Mouse (Mus musculus): ENCODE measurements around the gene Camta1.

Gene Camta1

GRCm38 (mm10) chr4:151738875-151739274, 122.8 kb downstream of the Camta1 start:
- DNase-seq (ENCODE audit: low spot score), result no peak

GRCm38 (mm10) chr4:151738280-151738679, 123.4 kb downstream of the Camta1 start:
- DNase-seq (ENCODE audit: low spot score), result no peak

GRCm38 (mm10) chr4:151732668-151733067, 129.0 kb downstream of the Camta1 start:
- no peak for DNase-seq (ENCODE audit: low spot score)

- no peak for DNase-seq (ENCODE audit: low spot score)
These were observed 131.5 kb downstream of the Camta1 start for GRCm38 (mm10) chr4:151730037-151730759.

- no peak for DNase-seq (ENCODE audit: low spot score)
These were observed 132.6 kb downstream of the Camta1 start for GRCm38 (mm10) chr4:151729116-151729515.

GRCm38 (mm10) chr4:151728391-151729065, 133.1 kb downstream of the Camta1 start:
- no peak for DNase-seq (ENCODE audit: low spot score)

GRCm38 (mm10) chr4:151726396-151726795, 135.3 kb downstream of the Camta1 start:
- DNase-seq (ENCODE audit: low spot score), result no peak

GRCm38 (mm10) chr4:151724897-151725296, 136.8 kb downstream of the Camta1 start:
- DNase-seq (ENCODE audit: low spot score), result no peak

- DNase-seq (ENCODE audit: low spot score), result no peak
These were observed 140.8 kb downstream of the Camta1 start for GRCm38 (mm10) chr4:151720722-151721467.

GRCm38 (mm10) chr4:151718866-151719475, 142.7 kb downstream of the Camta1 start:
- no peak for DNase-seq (ENCODE audit: low spot score)

- no peak for DNase-seq (ENCODE audit: low spot score)
These were observed 143.8 kb downstream of the Camta1 start for GRCm38 (mm10) chr4:151717864-151718263.

- DNase-seq (ENCODE audit: low spot score), result no peak
These were observed 148.0 kb downstream of the Camta1 start for GRCm38 (mm10) chr4:151713714-151714113.

- no peak for DNase-seq (ENCODE audit: low spot score)
These were observed 150.3 kb downstream of the Camta1 start for GRCm38 (mm10) chr4:151711406-151711805.

GRCm38 (mm10) chr4:151710522-151710921, 151.2 kb downstream of the Camta1 start:
- DNase-seq (ENCODE audit: low spot score), result no peak

GRCm38 (mm10) chr4:151709269-151709668, 152.4 kb downstream of the Camta1 start:
- DNase-seq (ENCODE audit: low spot score), result no peak

- DNase-seq (ENCODE audit: low spot score), result no peak
These were observed 158.5 kb downstream of the Camta1 start for GRCm38 (mm10) chr4:151703069-151703735.

- no peak for DNase-seq (ENCODE audit: low spot score)
These were observed 159.2 kb downstream of the Camta1 start for GRCm38 (mm10) chr4:151702463-151702862.

- DNase-seq (ENCODE audit: low spot score), result no peak
These were observed 165.7 kb downstream of the Camta1 start for GRCm38 (mm10) chr4:151695984-151696383.

- DNase-seq (ENCODE audit: low spot score), result no peak
These were observed 167.1 kb downstream of the Camta1 start for GRCm38 (mm10) chr4:151694531-151694930.

GRCm38 (mm10) chr4:151694047-151694446, 167.6 kb downstream of the Camta1 start:
- no peak for DNase-seq (ENCODE audit: low spot score)

- DNase-seq (ENCODE audit: low spot score), result no peak
These were observed 171.6 kb downstream of the Camta1 start for GRCm38 (mm10) chr4:151690041-151690440.

- DNase-seq (ENCODE audit: low spot score), result no peak
These were observed 173.5 kb downstream of the Camta1 start for GRCm38 (mm10) chr4:151688206-151688605.

Measured in lung, postnatal 25 days (tissue).